Mouse (Mus musculus): ENCODE measurements around the gene Plekhh1.

DNA sequence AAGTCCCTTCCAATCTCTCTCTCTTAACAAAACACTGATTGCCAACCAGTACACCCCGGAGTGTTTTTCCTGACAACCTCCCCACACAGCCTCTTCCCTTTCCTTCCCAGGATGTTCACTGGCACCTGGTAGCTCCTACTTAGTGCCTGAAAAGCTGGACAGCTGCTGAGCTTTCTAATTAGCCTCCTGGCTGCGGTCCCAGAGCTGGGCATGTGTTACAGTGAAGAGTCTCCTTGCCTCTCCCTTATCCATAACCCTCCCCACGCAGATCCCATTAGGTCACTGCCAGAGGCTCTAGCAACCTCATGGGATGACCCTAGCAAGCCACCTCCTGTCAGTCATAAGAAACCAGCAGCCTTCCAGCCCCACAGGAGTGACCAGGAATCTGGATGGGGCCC, 44.9 kb upstream of the Plekhh1 start:
- TF ChIP-seq CTCF (IDR thresholded peaks at IDR 0.05; ENCODE audit: low read depth) (no peak), EP300 (IDR thresholded peaks at IDR 0.05; ENCODE audit: low read depth) (no peak)

Measured in liver, embryonic 14.5 days (tissue).